Mouse (Mus musculus) erythroblast, embryonic 14.5 days (primary cell): ENCODE measurements around the gene Caly. TPM values are rescaled to one million over a fixed set of nuclear protein-coding genes. Genes with fewer than 3 reads are reported as not detected.

Experiments used
- H3K27me3 ChIP-seq: 2 replicates; pipeline ENCODE4 v1.6.1; 2012; ENCODE audit warnings: inconsistent platforms; ENCODE audit not compliant: control insufficient read depth
- H3K36me3 ChIP-seq: 2 replicates; pipeline ENCODE4 v1.6.1; 2012; ENCODE audit warnings: mild to moderate bottlenecking, inconsistent platforms; ENCODE audit not compliant: control insufficient read depth
- H3K4me1 ChIP-seq: 2 replicates; pipeline ENCODE4 v1.6.1; 2012; ENCODE audit warnings: inconsistent platforms; ENCODE audit not compliant: control insufficient read depth
- H3K4me3 ChIP-seq: replicated peaks from 2 replicates; pipeline ENCODE3; 2012; ENCODE audit warnings: moderate library complexity, mild to moderate bottlenecking, inconsistent platforms
- H3K9me3 ChIP-seq: 2 replicates; pipeline ENCODE4 v1.6.1; 2012; ENCODE audit warnings: low read length, inconsistent platforms, mixed read lengths; ENCODE audit not compliant: control insufficient read depth
- GATA1 ChIP-seq: IDR thresholded peaks from 2 replicates; pipeline ENCODE4 v1.6.1; 2012; ENCODE audit warnings: low read length, inconsistent platforms, mixed read lengths
- TAL1 ChIP-seq: IDR thresholded peaks from 3 replicates; pipeline ENCODE4 v1.6.1; 2012; ENCODE audit warnings: low read length, inconsistent platforms, mixed read lengths
- polyA plus RNA-seq: library from polyadenylated mRNA; stranded (reverse); fragments of >175 nt; gene quantifications from 2 replicates; pipeline ENCODE4 v1.2.3, GENCODE M21; 2012

Caly gene
- polyA plus RNA-seq, 1 experiment, result 0.04 TPM

- Histone ChIP-seq H3K9me3 (no peaks in the 10 kb centered on the region), H3K27me3 (no peaks in the 10 kb centered on the region), H3K36me3 (peaks cover 2% of the 10 kb centered on the region; the same call in 1 of the 2 replicates), H3K4me1 (peaks cover 2% of the 10 kb centered on the region; the same call in 1 of the 2 replicates), H3K4me3 (no peak overlapping the region)
- TF ChIP-seq GATA1, result no peak
- no peak for TF ChIP-seq TAL1
Measured at GRCm38 (mm10) chr7:140095556-140095955, 13.2 kb upstream of the Caly start.

DNA sequence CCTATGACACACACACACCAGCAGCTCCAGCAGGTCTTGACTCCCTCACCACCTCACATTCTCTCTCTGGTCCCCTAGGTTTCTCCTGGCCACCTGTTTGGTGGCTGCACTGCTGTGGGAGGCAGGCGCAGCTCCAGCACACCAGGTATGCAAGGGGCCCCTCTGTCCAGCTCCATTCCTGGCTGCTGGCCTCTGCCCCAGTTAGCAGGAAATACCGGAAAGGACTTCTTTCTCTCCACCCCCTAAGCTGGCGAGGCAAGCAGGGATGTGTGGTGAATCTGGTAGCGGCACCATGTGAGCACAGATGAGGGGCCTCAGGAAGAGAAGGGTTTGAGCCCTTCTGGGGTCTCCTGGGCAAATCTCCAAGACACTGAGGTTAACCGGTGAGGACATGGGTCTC is 12.6 kb upstream of the Caly start:
- no peaks in the 10 kb centered on the region for H3K9me3 ChIP-seq
- H3K4me3 ChIP-seq, result no peak overlapping the region
- peaks cover 2% of the 10 kb centered on the region; the same call in 1 of the 2 replicates for H3K4me1 ChIP-seq
- peaks cover 2% of the 10 kb centered on the region; the same call in 1 of the 2 replicates for H3K36me3 ChIP-seq
- no peaks in the 10 kb centered on the region for H3K27me3 ChIP-seq
- TF ChIP-seq GATA1 (no peak), TAL1 (no peak)

DNA sequence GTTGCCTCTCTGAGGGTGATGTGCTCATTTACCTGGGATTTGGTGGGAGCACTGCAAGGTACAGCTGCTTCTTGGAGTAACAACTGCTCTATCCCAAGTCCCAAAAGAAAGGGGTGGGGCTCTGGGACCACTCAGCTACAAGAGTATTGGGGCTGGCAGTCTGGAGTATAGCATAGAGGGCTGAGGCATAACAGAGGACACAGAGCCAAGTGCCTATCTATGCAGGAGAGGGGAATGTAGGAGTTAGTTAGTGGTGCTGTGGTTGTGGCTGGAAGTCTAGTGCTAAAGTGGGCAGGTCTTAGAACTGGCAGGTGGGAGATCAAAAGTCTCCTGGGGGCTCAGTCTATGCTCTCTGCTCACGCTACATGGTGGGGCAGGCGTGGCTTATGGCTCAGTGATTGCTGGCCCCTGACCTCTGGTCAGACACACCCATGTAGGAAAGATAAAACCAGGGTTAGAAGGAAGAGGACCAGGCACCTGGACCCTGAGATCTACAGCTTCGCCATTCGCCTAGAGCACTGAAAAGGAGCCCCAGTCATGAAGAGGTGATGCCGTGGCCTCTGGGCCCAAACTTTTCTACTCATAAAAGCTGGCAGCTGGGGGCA is 10.7 kb upstream of the Caly start, which contains the start of gene Prap1:
TSS of gene Prap1 (plus strand) at position 472 of the 605 bp plus-strand sequence.
- TF ChIP-seq GATA1 (no peak), TAL1 (no peak)
- no peak within 1 kb of the TSS for H3K4me3 ChIP-seq
- H3K27me3 ChIP-seq, result no peaks in the 10 kb centered on the region
- no peaks in the 10 kb centered on the region for H3K9me3 ChIP-seq
- no peaks in the 10 kb centered on the region; the same call in 1 of the 2 replicates for H3K4me1 ChIP-seq
- H3K36me3 ChIP-seq, result no peaks in the 10 kb centered on the region

- no peak overlapping the region for H3K4me3 ChIP-seq
- TF ChIP-seq GATA1 (no peak), TAL1 (no peak)
- no peaks in the 10 kb centered on the region for H3K36me3 ChIP-seq
- no peaks in the 10 kb centered on the region for H3K27me3 ChIP-seq
- no peaks in the 10 kb centered on the region for H3K9me3 ChIP-seq
- H3K4me1 ChIP-seq, result no peaks in the 10 kb centered on the region; the same call in 1 of the 2 replicates
Measured at GRCm38 (mm10) chr7:140090601-140091000, 8.3 kb upstream of the Caly start.

DNA sequence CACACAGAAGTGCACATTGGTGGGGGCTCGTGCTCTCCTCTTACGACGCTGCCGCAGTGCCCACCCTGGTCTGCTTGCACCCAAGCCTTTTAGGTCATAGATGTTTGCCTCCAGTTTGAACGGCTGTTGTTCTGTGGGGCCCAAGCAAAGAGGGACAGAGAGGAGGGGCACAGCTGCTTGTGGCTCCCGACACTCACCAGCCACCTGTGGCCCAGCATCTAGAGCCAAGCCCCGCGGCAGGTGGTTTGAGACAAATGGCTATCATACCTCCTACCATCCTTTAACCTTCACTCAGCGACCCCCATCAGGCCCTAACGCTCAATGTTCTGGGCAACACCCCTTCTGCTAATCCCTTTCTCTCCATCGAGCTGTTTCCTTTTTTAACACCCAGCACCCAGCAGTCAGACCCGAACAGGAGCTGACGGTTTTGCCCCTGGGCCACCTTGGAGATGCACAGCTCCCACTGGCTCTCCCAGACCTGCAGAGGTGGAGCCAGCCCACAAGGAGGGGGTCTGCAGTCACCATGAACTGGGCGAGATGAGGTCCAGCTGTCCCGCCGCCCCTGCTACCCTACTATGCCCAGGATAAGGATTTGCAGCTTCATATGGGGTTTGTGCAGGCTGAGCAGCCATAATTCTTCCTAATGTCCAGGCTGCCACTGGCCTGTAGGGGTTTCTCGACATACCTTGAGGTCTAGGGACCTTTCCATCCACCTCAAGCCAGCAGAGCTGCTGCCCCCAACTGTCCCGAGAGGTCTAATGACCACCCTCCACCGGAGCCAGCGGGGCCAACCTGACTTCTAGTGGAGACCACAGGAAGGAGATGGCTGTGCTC is 723 bp downstream of the Caly start:
- Histone ChIP-seq H3K4me1 (peaks cover 4% of the 10 kb centered on the region), H3K4me3 (no peak overlapping the region), H3K27me3 (peaks cover 39% of the 10 kb centered on the region), H3K9me3 (no peaks in the 10 kb centered on the region), H3K36me3 (no peaks in the 10 kb centered on the region)
- no peak for TF ChIP-seq TAL1
- TF ChIP-seq GATA1, result no peak

- TF ChIP-seq GATA1, result no peak
- TF ChIP-seq TAL1, result no peak
- Histone ChIP-seq H3K36me3 (no peaks in the 10 kb centered on the region), H3K4me1 (peaks cover 4% of the 10 kb centered on the region), H3K4me3 (no peak overlapping the region), H3K9me3 (no peaks in the 10 kb centered on the region), H3K27me3 (peaks cover 39% of the 10 kb centered on the region)
Measured at GRCm38 (mm10) chr7:140080503-140081156, 1.7 kb downstream of the Caly start.

GRCm38 (mm10) chr7:140078711-140079110 is 3.6 kb downstream of the Caly start:
- H3K9me3 ChIP-seq, result no peaks in the 10 kb centered on the region
- no peaks in the 10 kb centered on the region for H3K36me3 ChIP-seq
- peaks cover 39% of the 10 kb centered on the region for H3K27me3 ChIP-seq
- no peak overlapping the region for H3K4me3 ChIP-seq
- TF ChIP-seq TAL1, result no peak
- TF ChIP-seq GATA1, result no peak
- H3K4me1 ChIP-seq, result peaks cover 4% of the 10 kb centered on the region

GRCm38 (mm10) chr7:140077698-140078097 is 4.7 kb downstream of the Caly start:
- no peak for TF ChIP-seq GATA1
- no peak for TF ChIP-seq TAL1
- Histone ChIP-seq H3K9me3 (no peaks in the 10 kb centered on the region), H3K27me3 (peaks cover 34% of the 10 kb centered on the region), H3K36me3 (no peaks in the 10 kb centered on the region), H3K4me3 (no peak overlapping the region), H3K4me1 (peaks cover 4% of the 10 kb centered on the region)

- H3K4me1 ChIP-seq, result peaks cover 2% of the 10 kb centered on the region; the same call in 1 of the 2 replicates
- H3K36me3 ChIP-seq, result no peaks in the 10 kb centered on the region
- H3K4me3 ChIP-seq, result no peak overlapping the region
- H3K27me3 ChIP-seq, result peaks cover 15% of the 10 kb centered on the region
- H3K9me3 ChIP-seq, result no peaks in the 10 kb centered on the region
- TF ChIP-seq GATA1 (no peak), TAL1 (no peak)
Measured at GRCm38 (mm10) chr7:140070042-140070711, 12.2 kb downstream of the Caly start.
